Mouse (Mus musculus) stomach, embryonic 14.5 days (tissue): ENCODE measurements at regions not wholly inside any gene's neighbourhood (a gene's known extent, or its start where the extent isn't known, plus 50 kb on each side); places are given as distances from the start of the nearest gene placed in this dataset.
"Not testable (repeated sequence)": the region's sequence is repeated elsewhere in the genome, so short reads cannot be mapped to it uniquely, and the experiment has no call there.

Source experiments
- ATAC-seq: fragments of 200-750 bp; cut with Nextera tagmentation; 2 replicates; pipeline ENCODE4 v1.8.0; 2017; ENCODE audit warnings: low read depth, moderate TSS enrichment; ENCODE audit not compliant: insufficient number of reproducible peaks, insufficient read depth, low FRiP score
- H3K27ac ChIP-seq: fragments of 300-500 bp; sonication (generic); 2 replicates; pipeline ENCODE4 v1.5.1; 2014; ENCODE audit warnings: mild to moderate bottlenecking, low read length, moderate library complexity, mixed read lengths
- H3K27me3 ChIP-seq: fragments of 300-500 bp; sonication (generic); 2 replicates; pipeline ENCODE4 v1.6.1; 2014; ENCODE audit warnings: low read length, control low read depth, mixed read lengths; ENCODE audit not compliant: control insufficient read depth, insufficient read depth
- H3K36me3 ChIP-seq: fragments of 300-500 bp; sonication (generic); 2 replicates; pipeline ENCODE4 v1.6.1; 2014; ENCODE audit warnings: mild to moderate bottlenecking, control low read depth, low read length, moderate library complexity, mixed read lengths; ENCODE audit not compliant: control insufficient read depth, insufficient read depth
- H3K4me1 ChIP-seq: fragments of 300-500 bp; sonication (generic); 2 replicates; pipeline ENCODE4 v1.6.1; 2014; ENCODE audit warnings: low read length, control low read depth, mixed read lengths; ENCODE audit not compliant: control insufficient read depth, insufficient read depth
- H3K4me2 ChIP-seq: fragments of 300-500 bp; sonication (generic); replicated peaks from 2 replicates; pipeline ENCODE4 v1.6.1; 2014; ENCODE audit warnings: low read depth, low read length, control low read depth
- H3K4me3 ChIP-seq: fragments of 300-500 bp; sonication (generic); 2 replicates; pipeline ENCODE4 v1.5.1; 2014; ENCODE audit warnings: low read depth, low read length, control low read depth
- H3K9ac ChIP-seq: fragments of 300-500 bp; sonication (generic); replicated peaks from 2 replicates; pipeline ENCODE4 v1.6.1; 2014; ENCODE audit warnings: low read depth, mild to moderate bottlenecking, control low read depth, low read length, moderate library complexity, mixed read lengths
- H3K9me3 ChIP-seq: fragments of 300-500 bp; sonication (generic); 2 replicates; pipeline ENCODE4 v1.6.1; 2016; ENCODE audit warnings: low read depth, low read length, control low read depth; ENCODE audit not compliant: control insufficient read depth
- WGBS: fragments of 180-500 bp; shearing (Covaris S2); extraction: QIAGEN DNeasy Blood & Tissue Kit; methylation state at CpG from one replicate; pipeline ENCODE4 v1.1.7; 2014; 5-methylcytosine and 5-hydroxymethylcytosine counted together

- 83% methylated on average over 1 of the region's 1 CpGs for WGBS
- H3K27ac ChIP-seq, H3K9me3 ChIP-seq, H3K36me3 ChIP-seq, H3K4me1 ChIP-seq, ATAC-seq, H3K4me2 ChIP-seq, H3K4me3 ChIP-seq, H3K9ac ChIP-seq, H3K27me3 ChIP-seq: not testable (repeated sequence)
These were observed 571.2 kb downstream of the Dad1 start for GRCm38 (mm10) chr14:53682679-53683078.

DNA sequence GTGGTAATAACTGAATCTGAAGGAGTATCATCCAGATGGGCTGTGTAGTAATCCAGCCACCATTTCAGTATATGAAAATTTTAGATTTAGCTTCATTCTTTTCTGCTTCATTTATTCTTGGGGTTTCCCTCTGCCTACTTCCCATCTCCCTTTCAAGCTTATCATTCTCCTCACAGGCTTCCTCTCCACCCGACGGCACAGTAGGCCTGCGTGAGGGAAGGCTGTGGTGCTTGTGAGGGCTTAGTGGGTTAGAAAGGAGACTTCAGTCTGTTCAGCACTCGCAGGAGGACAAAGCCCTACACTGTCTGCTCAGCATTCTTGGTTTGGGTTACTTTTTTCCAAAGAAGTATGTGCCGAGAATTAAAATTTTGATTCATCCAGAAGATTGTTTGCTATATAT is 572.6 kb downstream of the Dad1 start:
- H3K36me3 ChIP-seq, H3K4me3 ChIP-seq, H3K4me1 ChIP-seq, H3K9me3 ChIP-seq, H3K27me3 ChIP-seq, H3K9ac ChIP-seq, ATAC-seq, H3K4me2 ChIP-seq, H3K27ac ChIP-seq: not testable (repeated sequence)
- 76% methylated on average over 5 of the region's 5 CpGs for WGBS

GRCm38 (mm10) chr14:53665681-53666080 is 588.2 kb downstream of the Dad1 start:
- H3K27me3 ChIP-seq, ATAC-seq, H3K4me3 ChIP-seq, H3K4me2 ChIP-seq, H3K4me1 ChIP-seq, H3K9me3 ChIP-seq, H3K9ac ChIP-seq, H3K27ac ChIP-seq, H3K36me3 ChIP-seq: not testable (repeated sequence)
- 9% methylated on average over 2 of the region's 2 CpGs for WGBS

GRCm38 (mm10) chr14:53662700-53663355 is 591.1 kb downstream of the Dad1 start:
- not testable (repeated sequence) for H3K9ac ChIP-seq, H3K36me3 ChIP-seq, H3K27ac ChIP-seq, H3K27me3 ChIP-seq, H3K4me3 ChIP-seq, ATAC-seq, H3K4me1 ChIP-seq, H3K9me3 ChIP-seq, H3K4me2 ChIP-seq
- 64% methylated on average over 8 of the region's 9 CpGs for WGBS

- H3K36me3 ChIP-seq, H3K4me3 ChIP-seq, H3K4me2 ChIP-seq, H3K27ac ChIP-seq, H3K9me3 ChIP-seq, H3K27me3 ChIP-seq, H3K9ac ChIP-seq, H3K4me1 ChIP-seq, ATAC-seq: not testable (repeated sequence)
- 90% methylated on average over 3 of the region's 3 CpGs for WGBS
These were observed 599.2 kb downstream of the Dad1 start for GRCm38 (mm10) chr14:53654669-53655068.

DNA sequence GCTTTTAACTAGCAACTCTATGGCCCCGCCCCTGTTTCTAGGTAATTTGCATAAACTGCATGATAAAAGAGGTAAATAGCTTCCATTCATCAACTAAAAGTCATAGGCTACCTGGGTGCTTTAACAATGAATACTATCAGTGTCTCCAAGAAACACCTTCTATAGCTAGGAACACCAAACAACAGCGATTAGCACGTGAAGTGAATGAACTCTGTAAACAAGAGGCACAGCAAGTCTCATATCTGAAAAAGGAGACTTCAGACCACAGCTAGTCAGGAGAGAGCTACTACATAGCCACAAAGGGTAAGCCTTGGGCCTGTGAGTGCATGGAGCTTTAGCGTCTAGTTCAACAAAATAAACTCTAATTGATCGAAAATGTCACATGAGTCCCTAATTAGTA is 602.8 kb downstream of the Dad1 start:
- not testable (repeated sequence) for H3K4me1 ChIP-seq, H3K36me3 ChIP-seq, H3K27ac ChIP-seq, H3K27me3 ChIP-seq, H3K9ac ChIP-seq, H3K9me3 ChIP-seq, H3K4me3 ChIP-seq, ATAC-seq, H3K4me2 ChIP-seq
- 61% methylated on average over 4 of the region's 5 CpGs for WGBS

- not testable (repeated sequence) for H3K4me3 ChIP-seq, H3K27ac ChIP-seq, H3K9me3 ChIP-seq, H3K9ac ChIP-seq, H3K27me3 ChIP-seq, ATAC-seq, H3K36me3 ChIP-seq, H3K4me2 ChIP-seq, H3K4me1 ChIP-seq
- WGBS = 90% methylated on average over 2 of the region's 2 CpGs
These were observed 604.7 kb downstream of the Dad1 start for GRCm38 (mm10) chr14:53649189-53649588.

DNA sequence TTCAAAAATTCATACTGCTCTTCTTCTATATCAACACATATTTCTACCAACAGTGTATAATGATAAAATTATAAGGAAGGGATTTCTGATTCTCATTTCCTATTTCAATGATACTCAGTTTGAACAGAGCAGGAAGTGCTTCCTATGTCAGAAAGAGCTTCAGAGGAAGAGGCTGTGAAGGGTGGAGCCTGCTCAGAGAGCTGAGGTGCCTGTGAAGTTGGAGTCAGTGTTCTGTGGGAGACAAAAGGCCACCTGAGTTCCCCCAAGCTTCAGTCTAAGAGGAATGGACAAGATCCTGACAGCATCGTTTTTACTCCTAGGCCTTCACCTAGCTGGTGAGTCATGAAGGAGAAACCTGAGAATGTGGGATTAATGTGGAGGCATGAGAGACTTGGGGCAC is 613.5 kb downstream of the Dad1 start:
- ATAC-seq, H3K4me2 ChIP-seq, H3K36me3 ChIP-seq, H3K9me3 ChIP-seq, H3K4me3 ChIP-seq, H3K9ac ChIP-seq, H3K27ac ChIP-seq, H3K27me3 ChIP-seq, H3K4me1 ChIP-seq: not testable (repeated sequence)
- 62% methylated on average over 1 of the region's 1 CpGs for WGBS

DNA sequence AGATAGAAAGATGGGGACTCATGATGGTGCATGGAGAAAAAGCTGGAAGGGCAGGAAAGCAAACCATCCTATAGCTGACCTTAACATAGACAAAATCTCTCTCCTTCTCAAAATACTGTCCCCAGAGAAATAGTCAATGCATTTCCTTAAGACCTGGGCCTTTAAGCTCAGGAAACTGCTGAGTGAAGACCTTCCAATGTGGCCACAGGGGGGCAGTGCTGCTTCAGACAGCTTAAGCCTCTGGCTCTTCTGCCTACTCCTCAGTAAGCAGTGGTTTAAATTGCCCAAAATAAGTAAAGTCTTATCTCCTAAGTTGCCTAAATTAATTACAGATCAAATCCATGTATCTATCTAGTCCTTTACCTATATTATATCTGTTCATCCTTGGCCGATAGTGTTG is 616.2 kb downstream of the Dad1 start:
- H3K36me3 ChIP-seq, ATAC-seq, H3K27me3 ChIP-seq, H3K27ac ChIP-seq, H3K9me3 ChIP-seq, H3K4me1 ChIP-seq, H3K9ac ChIP-seq, H3K4me2 ChIP-seq, H3K4me3 ChIP-seq: not testable (repeated sequence)
- 82% methylated on average over 1 of the region's 1 CpGs for WGBS
